Mouse (Mus musculus) naive thymus-derived CD4-positive, alpha-beta T cell, adult 2 months (primary cell): ENCODE data around the gene Lyrm9.

Experiments
- DNase-seq: peaks from one replicate; pipeline ENCODE4 v3.0.0-alpha.2; 2011; ENCODE audit warnings: low read depth

Gene Lyrm9

DNA sequence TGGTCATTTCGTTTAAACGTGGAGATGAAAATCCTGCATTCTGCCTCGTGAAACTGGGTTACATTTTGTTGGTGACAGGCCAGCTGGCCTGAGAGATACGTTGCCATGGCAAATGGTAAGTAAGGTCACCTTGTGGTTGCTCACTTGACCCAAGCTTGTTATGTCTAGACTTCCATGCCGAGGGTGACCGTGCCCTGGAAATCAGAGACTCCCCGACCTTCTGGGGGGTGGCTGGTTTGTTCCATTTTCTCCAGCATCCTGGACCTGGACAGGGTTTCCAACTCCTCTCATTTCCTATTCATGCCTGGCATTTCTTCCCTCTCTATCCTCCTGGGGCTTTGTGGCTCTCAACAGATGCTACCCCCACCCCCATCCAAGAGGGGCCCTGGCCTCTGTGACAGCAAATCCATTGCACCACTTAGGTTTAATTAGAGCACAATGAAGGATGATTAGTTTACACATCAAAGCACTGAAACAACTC is 11.9 kb upstream of the Lyrm9 start:
- no peak for DNase-seq

DNA sequence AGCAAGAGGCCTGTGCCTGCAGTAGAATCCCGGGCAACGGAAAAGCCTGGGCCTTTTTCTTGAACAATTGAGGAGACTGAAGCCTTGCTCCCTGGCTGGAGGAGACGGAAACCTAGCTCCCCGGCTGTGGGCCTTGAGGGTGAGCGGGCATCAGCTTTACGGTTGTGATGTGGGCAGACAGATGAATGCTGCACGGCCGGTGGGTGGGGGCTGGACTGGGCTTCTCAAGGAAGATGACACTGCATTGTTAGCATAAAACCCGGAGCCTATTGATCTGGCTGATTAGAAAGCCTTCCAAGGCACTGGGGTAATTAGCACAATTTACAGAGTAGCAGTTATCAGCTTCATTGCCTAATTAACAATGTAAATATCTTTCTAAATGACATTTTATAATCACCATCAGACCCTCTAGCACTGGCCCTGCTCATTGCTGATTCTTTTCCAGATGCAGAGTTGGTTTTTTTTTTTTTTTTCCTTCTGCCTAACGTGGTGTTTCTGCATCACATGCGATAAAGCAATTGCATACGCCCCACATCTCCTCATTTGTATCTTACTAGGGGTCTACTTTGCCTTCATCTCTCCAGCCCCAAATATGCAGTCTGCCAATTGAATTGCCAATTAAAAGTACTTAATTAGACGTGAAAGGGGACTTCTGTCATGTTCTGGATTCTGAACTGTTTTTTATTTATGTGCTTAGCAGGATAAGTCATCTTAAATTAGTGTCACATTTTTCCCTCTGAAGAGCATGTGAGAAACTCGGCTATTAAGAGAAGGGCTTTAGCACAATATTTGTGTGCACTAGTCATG is 10.2 kb upstream of the Lyrm9 start:
- no peak for DNase-seq

DNA sequence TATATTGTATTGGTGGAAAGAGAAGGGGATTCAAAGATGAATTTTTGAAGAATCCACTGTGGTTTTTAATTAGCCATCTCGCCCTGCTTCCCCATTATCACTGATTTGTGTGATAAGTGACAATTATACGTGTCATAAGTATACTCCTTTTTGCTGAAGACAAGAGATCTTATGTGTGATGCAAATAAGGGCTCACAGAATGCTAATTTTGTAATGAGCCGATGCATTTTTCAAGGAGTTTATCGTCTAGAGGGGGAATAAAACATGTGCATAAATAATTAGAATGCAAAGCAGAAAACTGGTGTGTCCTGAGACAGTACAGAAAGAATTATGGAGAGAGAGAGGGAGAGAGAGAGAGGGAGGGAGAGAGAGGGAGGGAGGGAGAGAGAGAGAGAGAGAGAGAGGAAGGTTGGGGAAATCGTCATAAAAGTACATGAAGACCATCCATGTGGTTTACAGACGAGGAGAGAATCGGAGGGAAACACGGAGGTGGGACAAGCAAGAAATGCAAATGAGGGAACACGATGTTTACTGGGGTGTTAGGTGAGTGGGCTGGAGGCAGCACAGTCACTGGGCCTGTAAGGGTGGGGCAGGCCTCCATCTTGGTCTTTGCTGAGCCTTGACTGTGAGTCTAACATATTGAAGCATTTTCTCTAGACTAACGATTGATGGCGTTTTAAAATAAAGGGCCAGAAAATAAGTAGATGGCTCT is 8.9 kb upstream of the Lyrm9 start:
- no peak for DNase-seq

DNA sequence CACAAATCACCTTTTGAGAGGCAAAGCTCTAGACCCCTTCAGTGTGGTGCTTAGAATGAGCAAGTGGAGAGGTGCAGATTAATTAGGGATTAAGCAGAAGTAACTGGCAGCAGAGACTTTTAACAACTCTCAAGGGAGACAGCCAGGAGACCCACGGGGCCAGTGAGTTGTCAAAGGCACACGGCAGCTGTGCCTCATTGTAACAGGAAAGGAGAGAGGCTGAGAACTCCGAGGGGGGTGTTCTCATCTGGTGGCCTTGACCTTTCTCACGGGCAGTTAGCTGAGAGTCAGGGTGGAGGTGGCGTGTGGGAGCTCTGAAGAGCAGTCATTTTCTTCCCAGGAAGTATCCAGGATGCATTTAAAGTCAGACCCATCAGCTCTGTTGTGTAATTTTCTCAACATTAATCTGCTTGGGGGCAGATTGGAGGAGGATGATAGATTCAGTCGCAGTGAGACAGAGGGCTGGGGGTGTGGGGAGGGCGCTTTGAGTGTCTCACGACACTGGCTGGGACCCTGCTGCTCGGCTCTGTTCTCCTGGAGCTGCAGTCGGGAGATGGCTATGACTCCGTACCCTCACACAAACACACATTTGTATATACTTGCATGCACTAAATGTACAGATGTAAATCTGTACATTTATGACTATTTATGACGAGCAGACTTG is 5.9 kb upstream of the Lyrm9 start:
- no peak for DNase-seq

DNA sequence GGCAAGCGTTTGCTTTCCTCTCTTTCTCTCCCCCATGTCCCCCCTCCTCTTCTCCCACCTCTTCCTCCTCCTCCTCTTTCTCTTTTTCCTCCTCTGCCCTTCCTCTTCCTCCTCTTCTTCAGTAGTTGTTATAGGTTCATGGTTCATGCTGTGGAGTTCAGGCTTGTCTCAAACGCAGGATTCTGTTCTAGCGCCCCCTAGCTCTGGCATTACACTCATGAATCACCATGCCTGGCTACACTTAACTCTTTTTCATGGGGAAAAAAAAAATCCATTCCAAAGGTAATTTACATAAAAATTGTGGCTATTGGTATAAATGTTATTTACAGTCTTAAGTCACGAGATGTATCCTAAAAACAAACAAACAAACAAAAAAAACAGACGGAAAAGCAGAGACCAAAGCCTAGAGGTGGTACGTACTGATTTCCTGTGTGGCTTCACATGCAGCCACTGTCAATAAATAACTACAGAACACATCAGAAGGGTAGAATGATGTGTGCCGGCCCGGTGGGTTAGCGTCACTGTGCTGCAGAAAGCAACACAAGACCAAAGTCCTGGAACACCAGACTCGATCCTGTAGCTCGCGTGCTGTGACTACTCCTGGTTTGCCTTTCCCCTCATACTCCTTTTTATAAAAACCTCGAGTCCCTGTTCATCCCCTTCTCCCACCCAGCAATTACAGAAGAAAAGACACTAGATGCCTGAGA is 3.4 kb upstream of the Lyrm9 start:
- DNase-seq = peak; percentile 86

DNA sequence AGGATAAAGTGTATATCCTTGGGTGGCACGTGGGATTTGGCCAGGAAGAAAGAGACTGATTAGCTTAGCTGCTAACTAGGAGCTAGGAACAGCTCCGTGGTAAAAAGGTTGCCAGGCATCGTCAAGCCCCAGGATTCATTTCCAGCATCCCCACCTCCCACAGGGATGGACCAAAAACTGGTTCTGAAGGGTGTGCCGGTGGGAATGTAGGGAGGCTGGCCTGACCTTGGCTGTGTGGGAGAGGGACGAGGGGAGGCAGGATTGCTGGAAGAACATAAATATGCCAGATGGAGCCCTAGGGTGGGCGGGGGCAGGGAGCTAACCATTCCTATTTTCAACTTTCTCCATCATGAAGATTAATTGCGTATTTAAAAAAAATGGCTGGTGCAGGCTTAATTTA is 1.2 kb downstream of the Lyrm9 start:
- DNase-seq = no peak

DNA sequence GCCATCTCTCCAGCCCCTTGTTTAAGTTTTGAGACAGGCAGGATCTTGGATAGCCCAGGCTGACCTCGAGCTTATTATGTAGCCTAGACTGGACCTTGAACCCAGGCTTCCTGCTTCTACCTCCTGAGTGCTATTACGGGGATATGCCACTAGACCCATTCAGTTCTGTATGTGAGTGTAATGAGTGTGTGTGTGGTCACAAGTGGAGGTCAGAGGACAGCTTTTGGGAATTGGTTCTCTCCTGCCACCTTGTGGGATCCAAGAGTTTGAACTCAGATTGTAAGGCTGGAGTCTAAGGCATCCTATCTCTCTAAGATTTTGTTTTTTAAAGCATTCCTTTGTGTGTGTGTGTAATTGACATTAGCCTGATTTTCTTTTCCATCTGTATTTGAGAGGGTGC is 2.0 kb downstream of the Lyrm9 start:
- DNase-seq = no peak

DNA sequence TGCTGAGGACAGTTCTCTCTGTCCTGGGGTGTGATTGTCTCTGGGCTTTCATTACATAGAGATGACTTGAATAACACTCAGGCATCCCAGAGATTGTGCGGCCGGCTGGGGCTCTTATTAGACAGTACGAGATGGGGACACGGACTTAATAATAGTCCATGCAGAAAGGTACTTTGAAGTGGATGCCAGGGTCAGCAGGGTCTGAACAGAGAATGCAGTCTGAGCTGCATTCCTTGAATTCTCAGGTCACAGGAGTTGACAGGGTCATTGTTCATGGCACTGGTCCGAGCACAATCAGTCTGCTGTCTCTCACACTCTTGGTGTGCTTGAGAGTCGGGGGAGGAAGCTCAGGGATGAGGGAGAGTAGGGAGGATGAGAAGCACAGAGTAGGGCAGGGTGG is 3.0 kb downstream of the Lyrm9 start:
- no peak for DNase-seq

DNA sequence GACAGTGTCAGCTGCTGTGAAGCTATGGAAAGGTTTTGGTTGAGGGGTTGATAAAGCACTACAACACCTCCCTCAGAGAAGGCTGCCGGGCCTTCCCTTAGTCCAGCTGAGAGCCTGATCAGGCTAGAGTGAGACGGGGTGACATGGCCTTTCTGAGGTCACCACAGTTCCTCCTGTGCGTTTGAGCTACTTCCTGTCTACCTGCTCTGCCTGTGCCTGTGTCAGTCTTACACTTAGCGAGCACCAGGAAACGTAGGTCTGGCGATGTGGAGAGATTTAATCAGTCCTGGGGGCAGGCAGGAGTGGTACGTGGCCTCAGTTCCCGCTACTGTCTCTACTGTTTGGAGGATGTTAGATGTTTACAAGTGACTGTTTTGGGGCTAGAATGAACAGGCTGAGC is 3.8 kb downstream of the Lyrm9 start:
- peak; percentile 73 for DNase-seq

DNA sequence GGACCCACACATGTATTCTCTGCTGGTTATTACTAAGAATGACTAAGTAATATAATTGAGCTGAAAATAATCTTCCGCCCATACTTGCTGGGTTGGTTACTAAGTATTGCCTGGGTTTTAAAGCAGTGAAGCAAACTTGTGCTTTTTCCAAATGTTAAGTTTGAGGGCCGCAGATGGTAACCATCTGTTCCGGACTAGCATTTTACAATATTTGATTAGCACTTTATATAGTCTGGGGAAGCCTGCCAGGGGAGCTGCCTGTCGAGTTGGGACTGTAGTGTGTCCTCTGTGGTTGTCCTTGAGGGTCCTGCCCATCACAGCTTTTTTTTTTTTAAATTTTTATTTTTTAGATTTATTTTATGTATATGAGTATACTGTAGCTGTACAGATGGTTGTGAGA is 5.3 kb downstream of the Lyrm9 start:
- DNase-seq = no peak

DNA sequence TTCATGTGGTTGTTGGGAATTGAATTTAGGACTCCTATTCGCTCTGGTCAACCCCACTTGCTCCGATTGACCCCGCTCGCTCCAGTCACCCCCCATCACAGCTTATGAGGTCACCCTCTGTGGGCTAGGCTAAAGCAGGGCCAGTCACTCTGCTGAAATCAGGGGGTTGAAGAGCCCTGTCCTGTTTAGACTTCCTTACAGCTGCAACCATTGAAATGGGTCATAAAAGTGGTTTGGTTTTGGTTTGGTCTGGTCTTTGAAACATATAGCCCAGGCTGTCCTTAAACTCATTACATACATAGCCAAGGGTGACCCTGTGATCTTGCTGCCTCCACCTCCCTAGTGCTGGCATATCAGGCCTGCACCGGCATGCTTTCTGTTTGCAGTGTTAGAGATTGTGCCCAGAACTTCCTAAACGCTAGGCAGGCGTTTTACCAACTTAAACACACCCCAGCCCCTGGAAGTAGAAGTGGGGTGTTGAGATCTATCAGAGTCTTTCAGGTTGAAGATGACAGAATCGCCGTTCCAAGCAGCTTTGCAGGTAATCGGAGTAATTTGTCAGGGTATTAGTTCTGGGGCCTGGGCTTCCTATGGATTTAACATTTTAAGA is 5.8 kb downstream of the Lyrm9 start:
- DNase-seq = no peak

DNA sequence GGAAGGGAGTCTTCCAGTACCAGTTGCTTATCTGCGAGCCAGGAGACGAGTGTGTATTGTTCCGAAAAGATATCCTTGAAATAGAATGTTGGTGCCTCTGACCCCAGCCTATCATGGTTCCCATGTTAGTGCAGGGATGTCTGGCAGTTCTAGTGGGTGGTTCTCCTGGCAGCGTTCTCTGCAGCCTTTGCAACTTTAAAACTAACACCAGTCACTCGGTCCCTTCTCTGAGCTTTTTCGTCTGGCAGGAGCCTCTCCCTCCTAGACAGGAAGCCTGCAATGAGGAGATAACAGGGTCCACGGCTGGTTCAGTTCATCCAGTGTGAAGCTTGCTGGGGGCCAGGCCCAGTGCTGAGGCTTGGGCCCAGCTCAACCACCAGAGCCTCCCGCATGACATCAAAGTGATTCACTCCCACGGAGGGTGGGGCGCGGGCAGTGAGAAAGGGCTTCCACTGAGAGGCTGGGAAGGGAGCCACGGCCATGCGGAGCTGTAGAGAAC is 6.5 kb downstream of the Lyrm9 start:
- no peak for DNase-seq

DNA sequence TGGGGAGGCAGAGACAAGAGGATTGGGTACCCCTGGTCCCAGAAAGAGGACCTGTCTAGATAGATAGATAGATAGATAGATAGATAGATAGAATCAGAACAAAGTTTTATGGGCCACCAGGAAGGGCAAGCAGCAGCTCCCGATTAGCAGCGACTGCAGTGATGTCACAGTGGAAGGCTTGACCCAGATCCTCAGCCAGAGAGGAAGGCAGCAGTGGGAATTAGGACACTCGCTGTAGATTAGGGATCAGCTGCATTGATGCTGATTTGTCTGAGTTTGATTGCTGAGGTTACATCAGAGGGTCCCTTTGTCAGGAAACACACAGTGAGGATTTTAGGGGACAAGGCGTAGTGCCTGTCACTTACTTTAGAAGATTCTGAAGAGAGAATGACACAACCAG is 10.1 kb downstream of the Lyrm9 start:
- no peak for DNase-seq

DNA sequence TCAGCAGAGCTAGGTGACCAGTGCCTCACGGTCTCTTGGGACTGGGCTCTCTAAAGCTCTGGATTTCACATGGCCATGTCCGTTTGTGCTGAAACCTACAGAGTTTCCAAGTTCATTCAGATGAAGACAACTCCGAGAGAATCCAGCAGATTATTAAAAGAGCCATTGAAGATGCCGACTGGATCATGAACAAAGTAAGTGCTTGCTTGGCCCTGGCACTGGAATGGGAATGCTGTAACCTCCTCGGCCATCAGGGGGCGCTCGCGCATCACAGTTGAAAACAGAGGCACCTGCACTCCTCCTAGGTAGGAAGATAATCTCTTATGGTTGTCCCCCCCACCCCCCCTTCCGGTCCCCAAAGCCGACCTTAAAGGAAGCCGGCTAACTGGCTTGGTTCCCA is 11.6 kb downstream of the Lyrm9 start:
- DNase-seq = peak; percentile 85

DNA sequence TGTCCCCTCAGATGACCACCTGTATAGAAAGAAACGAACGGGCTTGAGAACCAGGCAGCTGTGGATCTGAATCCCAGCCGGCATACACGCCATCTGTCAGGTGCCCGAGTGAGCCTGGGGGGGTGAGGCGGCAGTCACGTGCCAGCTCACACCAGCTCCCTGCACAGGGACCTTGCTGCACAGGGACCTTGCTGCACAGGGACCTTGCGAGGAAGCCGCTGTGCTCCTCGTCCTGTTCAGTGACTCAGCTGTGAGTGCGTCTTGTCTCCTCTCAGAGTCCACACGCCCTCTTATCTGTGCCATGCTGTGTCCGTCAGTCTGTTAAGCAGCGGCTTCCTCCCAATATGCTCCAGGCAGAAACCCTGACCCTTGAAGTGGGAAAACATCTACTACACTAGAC is 13.1 kb downstream of the Lyrm9 start:
- DNase-seq = no peak

DNA sequence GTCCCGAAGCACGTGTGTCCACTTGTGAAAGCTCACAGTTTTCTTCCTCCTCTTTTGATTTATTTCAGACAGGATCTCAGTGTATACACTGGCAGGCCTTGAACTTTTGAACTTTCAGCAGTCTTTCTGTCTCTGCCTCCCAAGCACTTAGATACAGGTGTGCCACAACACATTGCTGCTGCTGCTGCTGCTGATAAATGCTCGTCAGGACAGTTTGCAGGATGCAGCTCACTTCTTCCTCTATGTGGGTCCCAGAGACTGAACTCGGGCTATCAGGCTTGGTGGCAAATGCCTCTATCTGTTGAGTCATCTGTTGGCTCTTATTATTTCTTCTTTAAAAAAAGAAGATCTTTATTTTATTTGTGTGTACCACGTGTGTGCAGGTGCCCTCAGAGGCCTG is 13.8 kb downstream of the Lyrm9 start:
- no peak for DNase-seq

DNA sequence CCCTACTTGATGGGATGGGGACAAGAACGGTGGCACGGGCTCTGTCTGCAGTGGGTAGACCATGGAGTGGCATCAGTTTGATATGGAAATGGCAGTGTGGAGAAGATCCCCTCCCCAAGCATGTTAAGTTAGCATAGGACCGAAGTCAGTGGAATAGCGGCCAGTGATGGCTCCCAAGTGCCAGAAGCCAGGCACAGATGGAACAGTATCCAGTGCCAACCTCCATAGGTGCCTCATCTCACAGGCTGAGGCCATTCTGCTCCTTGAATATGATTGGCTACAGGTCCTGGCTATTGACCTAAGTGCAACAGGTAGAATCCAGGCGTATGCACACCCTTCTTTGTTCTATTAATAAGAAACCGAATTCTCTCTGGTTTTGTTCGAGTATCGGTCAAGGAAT is 15.6 kb downstream of the Lyrm9 start:
- no peak for DNase-seq

DNA sequence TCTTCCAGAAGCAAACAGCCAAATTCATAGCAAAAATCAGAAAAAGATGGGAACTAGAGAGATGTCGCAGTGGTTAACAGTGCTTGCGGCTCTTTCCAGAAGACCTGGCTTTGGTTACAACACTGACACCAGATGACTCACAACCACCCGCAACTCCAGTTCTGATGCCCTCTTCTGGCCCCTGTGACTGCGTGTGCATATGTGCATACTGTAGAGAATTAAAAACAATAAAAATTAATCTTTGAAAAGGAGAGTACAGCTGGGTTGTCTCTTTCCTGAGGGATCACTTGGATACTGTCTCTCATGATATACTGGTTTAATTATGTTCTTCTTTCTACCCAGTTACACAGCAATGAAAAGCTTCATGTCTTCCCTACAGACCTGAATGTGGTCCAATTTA is 20.2 kb downstream of the Lyrm9 start:
- no peak for DNase-seq

DNA sequence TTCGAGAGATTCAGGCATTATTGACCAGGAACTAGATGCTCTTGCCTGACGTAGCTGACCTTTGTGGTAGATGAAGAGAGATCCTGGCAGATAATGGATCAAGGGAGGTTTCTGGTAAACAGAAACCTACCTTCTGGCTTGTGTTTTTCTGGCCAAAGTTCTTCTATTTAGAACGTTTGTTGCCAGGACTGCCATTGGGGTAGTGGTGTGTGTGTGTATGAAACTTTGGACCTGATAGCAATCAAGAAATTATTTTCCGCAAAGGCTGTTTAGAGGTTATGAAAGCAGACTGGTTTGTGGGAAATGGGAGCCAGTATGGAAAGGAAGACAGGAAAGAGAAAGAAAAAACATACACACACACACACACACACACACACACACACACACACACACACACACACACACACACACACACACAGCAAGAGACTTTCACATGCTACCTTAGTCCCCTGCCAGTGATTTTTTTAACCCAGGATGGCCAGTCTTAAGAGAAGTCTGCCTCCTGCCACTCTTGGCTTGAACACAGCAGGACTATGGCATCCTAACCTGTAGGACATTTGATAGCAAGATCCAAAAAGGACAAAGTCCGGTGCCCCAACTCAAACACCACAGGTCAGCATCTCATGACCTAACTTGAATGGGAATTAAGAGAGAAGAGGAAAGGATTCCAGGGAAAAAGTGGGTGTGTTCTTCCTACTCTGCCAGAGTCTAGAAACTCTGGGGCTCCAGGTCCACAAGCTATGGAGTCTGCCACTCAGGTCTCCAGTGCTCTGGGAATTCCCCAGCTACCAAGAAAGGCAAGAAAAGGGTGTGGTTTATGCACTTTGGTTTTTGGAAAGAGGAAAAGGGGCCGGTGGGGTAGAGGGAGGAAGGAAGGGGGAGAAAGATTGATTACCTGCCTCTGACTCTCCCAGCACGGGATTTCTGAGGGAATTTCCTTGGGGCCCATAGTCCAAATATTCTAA is 21.8 kb downstream of the Lyrm9 start:
- no peak for DNase-seq

DNA sequence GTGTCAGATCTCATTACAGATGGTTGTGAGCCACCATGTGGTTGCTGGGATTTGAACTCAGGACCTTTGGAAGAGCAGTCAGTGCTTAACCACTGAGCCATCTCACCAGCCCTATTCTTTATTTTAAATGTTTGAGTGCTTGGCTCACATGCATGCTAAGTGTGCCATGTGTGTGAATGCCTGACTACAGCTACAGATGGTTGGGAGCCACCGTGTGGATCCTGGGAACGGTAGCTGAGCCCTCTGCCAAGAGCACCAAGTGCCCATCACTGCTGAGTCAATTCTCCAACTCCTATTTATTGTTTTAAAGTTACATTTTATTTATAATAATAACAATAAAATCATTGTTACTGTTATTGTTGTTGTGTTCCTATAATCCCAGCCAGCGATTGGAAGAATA is 23.5 kb downstream of the Lyrm9 start:
- no peak for DNase-seq
